Mouse (Mus musculus): Measurements from ENCODE around the gene Pcsk4.

DNA sequence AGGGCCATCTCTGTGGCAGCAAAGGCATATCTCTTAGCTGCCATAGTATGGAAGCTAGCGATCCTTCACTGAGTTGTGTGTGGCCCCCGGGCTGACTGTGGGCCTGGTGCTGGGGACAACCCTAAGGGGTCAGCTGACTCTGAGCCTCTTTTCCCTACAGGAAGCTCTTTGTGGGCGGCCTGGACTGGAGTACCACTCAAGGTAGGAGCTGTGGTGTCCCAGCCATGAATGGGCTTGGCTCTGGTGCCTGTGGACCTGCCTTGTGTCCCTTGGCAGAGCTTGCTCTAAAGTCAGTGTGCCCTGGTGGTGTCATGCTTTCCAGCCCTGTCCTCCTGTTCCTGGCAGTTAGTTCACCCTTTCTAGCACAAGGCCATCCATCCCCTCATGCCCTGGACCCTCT lies 55.5 kb downstream of the Pcsk4 start:
- TF ChIP-seq MAX (IDR thresholded peaks at IDR 0.05; ENCODE audit: low read length) (no peak), SMC3 (IDR thresholded peaks at IDR 0.05; ENCODE audit: low read depth, low read length) (no peak), POLR2A (IDR thresholded peaks at IDR 0.05; ENCODE audit: low read depth, low read length) (no peak), CTCF (conservative IDR thresholded peaks at IDR 0.05 in 1 of 2, IDR thresholded peaks at IDR 0.05 in 1 of 2; ENCODE audit: low read depth in 2 of 2, low read length in 2 of 2) (no peak), IRF4 (IDR thresholded peaks at IDR 0.05; ENCODE audit: low read depth, low read length) (no peak), POLR2AphosphoS2 (IDR thresholded peaks at IDR 0.05; ENCODE audit: low read depth, low read length) (no peak), BHLHE40 (IDR thresholded peaks at IDR 0.05; ENCODE audit: low read depth, low read length) (no peak), USF1 (IDR thresholded peaks at IDR 0.05; ENCODE audit: low read depth, low read length) (no peak), CHD2 (IDR thresholded peaks at IDR 0.05; ENCODE audit: low read length) (no peak), TCF12 (IDR thresholded peaks at IDR 0.05; ENCODE audit: low read depth, low read length) (no peak), SIN3A (IDR thresholded peaks at IDR 0.05; ENCODE audit: low read length) (no peak), MAZ (IDR thresholded peaks at IDR 0.05; ENCODE audit: low read depth, low read length) (no peak), E2F4 (IDR thresholded peaks at IDR 0.05; ENCODE audit: insufficient replicate concordance, low read depth, low read length) (no peak)
